Mouse (Mus musculus): ENCODE measurements around the gene 1520401A03Rik. TPM values are rescaled to one million over a fixed set of nuclear protein-coding genes. Genes with fewer than 3 reads are reported as not detected.

Gene 1520401A03Rik
- polyA plus RNA-seq, 1 experiment, result 0.40 TPM

DNA sequence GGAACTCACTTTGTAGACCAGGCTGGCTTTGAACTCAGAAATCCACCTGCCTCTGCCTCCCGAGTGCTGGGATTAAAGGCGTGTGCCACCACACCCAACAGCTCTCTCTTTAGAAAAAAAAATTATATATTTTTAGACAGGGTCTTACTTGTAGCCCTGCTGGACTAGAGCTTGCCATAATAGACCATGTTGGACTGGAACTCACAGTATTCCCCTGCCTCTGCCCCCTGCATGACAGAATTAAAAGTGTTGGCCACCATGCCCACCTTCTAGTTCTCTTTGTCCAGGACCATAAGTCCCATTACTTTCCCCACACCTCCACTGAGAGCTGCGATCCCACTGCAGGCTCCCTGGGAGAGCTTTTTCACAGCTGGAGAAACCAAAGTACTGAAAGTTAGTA, 24.9 kb upstream of the 1520401A03Rik start:
- no peak overlapping the region for H3ac ChIP-seq (ENCODE audit: control insufficient read depth, insufficient read length)
- H3K4me3 ChIP-seq, result no peak overlapping the region
- TF ChIP-seq E2F4 (IDR thresholded peaks at IDR 0.05; ENCODE audit: insufficient read depth) (no peak), TCF12 (IDR thresholded peaks at IDR 0.05; ENCODE audit: insufficient read depth, poor library complexity, severe bottlenecking) (no peak), MAX (IDR thresholded peaks at IDR 0.05; ENCODE audit: low read depth) (no peak), SRF (IDR thresholded peaks at IDR 0.05; ENCODE audit: control insufficient read depth, insufficient read length, low read depth) (no peak), MYOD1 (IDR thresholded peaks at IDR 0.05; ENCODE audit: control insufficient read depth in 1 of 3, insufficient read length in 2 of 3, low read depth in 2 of 3) (no peak)
- no peaks in the 10 kb centered on the region for H3K36me3 ChIP-seq (ENCODE audit: control insufficient read depth, insufficient read depth)
- no peak overlapping the region for H3K4me2 ChIP-seq (ENCODE audit: low read depth)
- peaks cover 29% of the 10 kb centered on the region for H3K27me3 ChIP-seq (ENCODE audit: control insufficient read depth, insufficient read depth, insufficient read length)
- no peaks in the 10 kb centered on the region for H3K79me2 ChIP-seq (ENCODE audit: control insufficient read depth, insufficient read depth)

DNA sequence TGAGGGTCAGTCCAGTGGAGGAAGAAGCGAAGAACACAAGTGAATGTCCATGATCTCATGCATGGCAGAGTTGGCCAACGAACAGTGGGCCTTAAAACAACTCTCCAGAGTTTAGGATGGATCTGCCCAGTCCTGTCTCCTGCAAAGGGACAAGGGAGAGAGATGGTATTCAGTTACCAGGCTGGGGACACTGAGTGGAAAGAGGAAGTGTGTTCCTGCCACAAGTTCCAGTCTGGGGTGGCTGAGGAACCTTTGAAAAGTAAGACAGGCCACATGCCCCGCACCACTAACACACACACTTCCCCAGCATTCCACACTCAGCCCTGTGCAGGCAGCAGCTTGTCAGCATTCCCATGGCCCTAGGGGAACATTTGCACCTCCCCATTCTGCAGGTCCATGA, 24.2 kb upstream of the 1520401A03Rik start:
- H3K36me3 ChIP-seq (ENCODE audit: control insufficient read depth, insufficient read depth), result no peaks in the 10 kb centered on the region
- peaks cover 36% of the 10 kb centered on the region for H3K27me3 ChIP-seq (ENCODE audit: control insufficient read depth, insufficient read depth, insufficient read length)
- H3ac ChIP-seq (ENCODE audit: control insufficient read depth, insufficient read length), result no peak overlapping the region
- no peak overlapping the region for H3K4me3 ChIP-seq
- no peaks in the 10 kb centered on the region for H3K79me2 ChIP-seq (ENCODE audit: control insufficient read depth, insufficient read depth)
- TF ChIP-seq SRF (IDR thresholded peaks at IDR 0.05; ENCODE audit: control insufficient read depth, insufficient read length, low read depth) (no peak), MYOG (IDR thresholded peaks at IDR 0.05; ENCODE audit: control insufficient read depth in 1 of 3, insufficient read depth in 1 of 3, insufficient read length in 2 of 3, low read depth in 2 of 3) (no peak), POLR2A (IDR thresholded peaks at IDR 0.05; ENCODE audit: insufficient read length, low read depth) (no peak), MAX (IDR thresholded peaks at IDR 0.05; ENCODE audit: low read depth) (no peak), E2F4 (IDR thresholded peaks at IDR 0.05; ENCODE audit: insufficient read depth) (no peak), REST (IDR thresholded peaks at IDR 0.05; ENCODE audit: insufficient read depth, insufficient read length) (no peak), TCF3 (IDR thresholded peaks at IDR 0.05; ENCODE audit: insufficient read length, low read depth) (no peak), POLR2AphosphoS2 (IDR thresholded peaks at IDR 0.05; ENCODE audit: insufficient read length, low read depth) (no peak), USF1 (IDR thresholded peaks at IDR 0.05; ENCODE audit: low read depth) (no peak), CEBPB (IDR thresholded peaks at IDR 0.05; ENCODE audit: insufficient read depth, poor library complexity, severe bottlenecking) (no peak), MYOD1 (IDR thresholded peaks at IDR 0.05; ENCODE audit: control insufficient read depth in 1 of 3, insufficient read length in 2 of 3, low read depth in 2 of 3) (no peak), TCF12 (IDR thresholded peaks at IDR 0.05; ENCODE audit: insufficient read depth, poor library complexity, severe bottlenecking) (no peak)
- H3K4me2 ChIP-seq (ENCODE audit: low read depth), result no peak overlapping the region

DNA sequence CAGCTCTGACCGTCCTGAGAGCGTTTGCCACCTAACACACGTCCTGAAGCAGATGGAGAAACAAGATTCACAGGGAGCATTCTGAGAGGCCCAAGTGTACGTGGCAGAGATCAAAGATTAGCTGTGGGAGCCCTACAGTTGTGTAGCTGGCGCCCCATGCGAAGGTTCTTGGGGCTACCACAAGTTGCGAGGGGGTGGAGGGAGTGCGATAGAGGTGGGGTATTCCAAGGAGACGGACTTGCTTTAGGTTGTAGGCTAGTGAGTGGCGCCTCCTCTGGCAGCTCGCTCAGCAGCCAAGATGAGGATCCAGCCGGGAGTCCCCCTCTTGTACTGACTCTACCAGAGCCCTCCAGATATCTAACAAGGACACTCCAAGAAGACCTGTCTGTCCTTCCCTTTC, 23.7 kb upstream of the 1520401A03Rik start:
- Histone ChIP-seq H3K4me3 (no peak overlapping the region), H3K4me2 (ENCODE audit: low read depth) (no peak overlapping the region), H3K36me3 (ENCODE audit: control insufficient read depth, insufficient read depth) (no peaks in the 10 kb centered on the region), H3K79me2 (ENCODE audit: control insufficient read depth, insufficient read depth) (no peaks in the 10 kb centered on the region), H3ac (ENCODE audit: control insufficient read depth, insufficient read length) (no peak overlapping the region), H3K27me3 (ENCODE audit: control insufficient read depth, insufficient read depth, insufficient read length) (peaks cover 38% of the 10 kb centered on the region)
- TF ChIP-seq USF1 (IDR thresholded peaks at IDR 0.05; ENCODE audit: low read depth), result no peak
- no peak for TF ChIP-seq TCF12 (IDR thresholded peaks at IDR 0.05; ENCODE audit: insufficient read depth, poor library complexity, severe bottlenecking)
- no peak for TF ChIP-seq SRF (IDR thresholded peaks at IDR 0.05; ENCODE audit: control insufficient read depth, insufficient read length, low read depth)
- TF ChIP-seq CEBPB (IDR thresholded peaks at IDR 0.05; ENCODE audit: insufficient read depth, poor library complexity, severe bottlenecking), result no peak
- TF ChIP-seq POLR2A (IDR thresholded peaks at IDR 0.05; ENCODE audit: insufficient read length, low read depth), result no peak
- no peak for TF ChIP-seq POLR2AphosphoS2 (IDR thresholded peaks at IDR 0.05; ENCODE audit: insufficient read length, low read depth)
- TF ChIP-seq TCF3 (IDR thresholded peaks at IDR 0.05; ENCODE audit: insufficient read length, low read depth), result no peak
- no peak for TF ChIP-seq MAX (IDR thresholded peaks at IDR 0.05; ENCODE audit: low read depth)
- TF ChIP-seq MYOD1 (IDR thresholded peaks at IDR 0.05; ENCODE audit: control insufficient read depth in 1 of 3, insufficient read length in 2 of 3, low read depth in 2 of 3), result no peak
- no peak for TF ChIP-seq MYOG (IDR thresholded peaks at IDR 0.05; ENCODE audit: control insufficient read depth in 1 of 3, insufficient read depth in 1 of 3, insufficient read length in 2 of 3, low read depth in 2 of 3)
- no peak for TF ChIP-seq E2F4 (IDR thresholded peaks at IDR 0.05; ENCODE audit: insufficient read depth)
- TF ChIP-seq REST (IDR thresholded peaks at IDR 0.05; ENCODE audit: insufficient read depth, insufficient read length), result no peak

DNA sequence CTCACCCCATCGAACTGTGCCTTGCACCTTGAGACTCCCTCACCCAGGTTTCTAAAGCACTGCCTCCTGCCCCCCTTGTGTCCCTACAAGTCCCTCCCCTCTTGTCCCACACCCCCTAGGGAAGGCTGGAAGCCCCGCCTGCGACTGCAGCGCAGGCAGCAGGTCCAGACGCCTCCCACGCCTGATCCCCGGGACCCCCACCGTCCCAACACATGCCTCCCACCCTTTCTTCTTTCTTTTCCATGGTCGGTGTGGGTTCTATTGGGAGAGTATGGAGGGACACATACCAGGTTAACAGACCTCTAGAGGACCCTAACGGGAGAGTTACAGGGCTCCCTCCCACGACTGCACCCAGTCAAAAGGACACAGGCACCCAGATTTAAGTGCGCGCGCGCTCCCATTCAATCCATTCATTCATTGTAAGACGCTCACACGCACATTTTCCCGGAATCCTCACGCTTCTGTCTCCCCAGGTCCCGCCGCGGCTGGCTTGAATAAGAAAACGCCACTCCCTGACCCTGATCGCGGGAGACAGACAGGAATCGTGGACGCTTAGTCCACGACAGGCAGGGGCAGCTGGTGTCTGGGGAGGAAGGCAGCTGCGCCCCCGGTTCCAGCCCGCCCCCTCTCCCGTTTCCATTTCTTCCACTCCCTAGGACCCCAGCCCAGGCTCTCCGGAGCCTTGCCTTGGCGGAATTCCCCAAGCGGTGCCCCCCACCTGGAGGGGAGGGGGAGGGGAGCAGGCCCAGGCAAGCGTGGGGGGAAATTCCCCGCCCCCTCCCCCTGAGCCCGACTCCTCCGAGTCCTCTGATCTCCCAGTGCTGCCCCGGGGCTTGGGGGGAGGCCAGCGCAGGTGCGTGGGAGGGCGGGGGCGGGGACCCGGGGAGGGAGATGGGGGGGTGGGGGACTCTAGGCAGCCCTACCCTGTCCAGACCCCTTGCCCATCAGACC, 23.0 kb upstream of the 1520401A03Rik start, which contains the start of gene Kremen2:
Gene Kremen2, minus strand, starts transcription at position 533 of the 951 bp plus-strand sequence.
- H3K36me3 ChIP-seq (ENCODE audit: control insufficient read depth, insufficient read depth), result no peaks in the 10 kb centered on the region
- H3K4me2 ChIP-seq (ENCODE audit: low read depth), result peak within 1 kb of the TSS; percentile 51
- no peak within 1 kb of the TSS for H3ac ChIP-seq (ENCODE audit: control insufficient read depth, insufficient read length)
- H3K79me2 ChIP-seq (ENCODE audit: control insufficient read depth, insufficient read depth), result no peaks in the 10 kb centered on the region
- TF ChIP-seq MYOG (IDR thresholded peaks at IDR 0.05; ENCODE audit: control insufficient read depth in 1 of 3, insufficient read depth in 1 of 3, insufficient read length in 2 of 3, low read depth in 2 of 3) (peak in 2 of 3 experiments; percentile 63 to 74), TCF12 (IDR thresholded peaks at IDR 0.05; ENCODE audit: insufficient read depth, poor library complexity, severe bottlenecking) (no peak), TCF3 (IDR thresholded peaks at IDR 0.05; ENCODE audit: insufficient read length, low read depth) (peak; percentile 21), MYOD1 (IDR thresholded peaks at IDR 0.05; ENCODE audit: control insufficient read depth in 1 of 3, insufficient read length in 2 of 3, low read depth in 2 of 3) (peak in 2 of 3 experiments; percentile 92 to 95)
- peaks cover 38% of the 10 kb centered on the region for H3K27me3 ChIP-seq (ENCODE audit: control insufficient read depth, insufficient read depth, insufficient read length)
- H3K4me3 ChIP-seq, result no peak within 1 kb of the TSS
